Mouse (Mus musculus) limb, embryonic 12.5 days (tissue): ENCODE measurements at regions not wholly inside any gene's neighbourhood (a gene's known extent, or its start where the extent isn't known, plus 50 kb on each side); places are given as distances from the start of the nearest gene placed in this dataset.

Experiments
- ATAC-seq: fragments of 200-750 bp; cut with Nextera tagmentation; 2 replicates; pipeline ENCODE4 v1.8.0; 2017; ENCODE audit warnings: low read depth, moderate TSS enrichment; ENCODE audit not compliant: insufficient number of reproducible peaks, insufficient read depth, low FRiP score, low TSS enrichment
- H3K27ac ChIP-seq: fragments of 300-500 bp; sonication (generic); 2 replicates; pipeline ENCODE4 v1.5.1; 2016; ENCODE audit warnings: mild to moderate bottlenecking, moderate library complexity
- H3K27me3 ChIP-seq: fragments of 300-500 bp; sonication (generic); 2 replicates; pipeline ENCODE4 v1.6.1; 2016; ENCODE audit warnings: mild to moderate bottlenecking, moderate library complexity
- H3K36me3 ChIP-seq: fragments of 300-500 bp; sonication (generic); 2 replicates; pipeline ENCODE4 v1.6.1; 2016; ENCODE audit warnings: mild to moderate bottlenecking, moderate library complexity
- H3K4me1 ChIP-seq: fragments of 300-500 bp; sonication (generic); replicated peaks from 2 replicates; pipeline ENCODE4 v1.6.1; 2016
- H3K4me2 ChIP-seq: fragments of 300-500 bp; sonication (generic); 2 replicates; pipeline ENCODE4 v1.6.1; 2016; ENCODE audit warnings: mild to moderate bottlenecking, moderate library complexity
- H3K4me3 ChIP-seq: fragments of 300-500 bp; sonication (generic); replicated peaks from 2 replicates; pipeline ENCODE4 v1.5.1; 2016; ENCODE audit warnings: mild to moderate bottlenecking
- H3K9ac ChIP-seq: fragments of 300-500 bp; sonication (generic); replicated peaks from 2 replicates; pipeline ENCODE4 v1.6.1; 2016; ENCODE audit warnings: mild to moderate bottlenecking, moderate library complexity
- H3K9me3 ChIP-seq: fragments of 300-500 bp; sonication (generic); 2 replicates; pipeline ENCODE4 v1.6.1; 2016; ENCODE audit warnings: mild to moderate bottlenecking, moderate library complexity
- WGBS: fragments of 180-500 bp; shearing (Covaris S2); methylation state at CpG from one replicate; pipeline ENCODE4 v1.1.7; 2016; 5-methylcytosine and 5-hydroxymethylcytosine counted together

GRCm38 (mm10) chr7:34587239-34587638, 69.3 kb downstream of the Kctd15 start:
- H3K36me3 ChIP-seq = no peaks in the 10 kb centered on the region
- no peak overlapping the region for H3K4me3 ChIP-seq
- WGBS = 94% methylated on average over 3 of the region's 3 CpGs
- no peak overlapping the region for H3K27ac ChIP-seq
- no peaks in the 10 kb centered on the region for H3K4me1 ChIP-seq
- no peaks in the 10 kb centered on the region for H3K27me3 ChIP-seq
- H3K4me2 ChIP-seq = no peak overlapping the region
- no peak overlapping the region for H3K9ac ChIP-seq
- ATAC-seq = no peak
- H3K9me3 ChIP-seq = peaks cover 20% of the 10 kb centered on the region

GRCm38 (mm10) chr7:34585312-34585865, 71.1 kb downstream of the Kctd15 start:
- H3K27me3 ChIP-seq = no peaks in the 10 kb centered on the region
- no peak overlapping the region for H3K4me2 ChIP-seq
- peaks cover 27% of the 10 kb centered on the region for H3K9me3 ChIP-seq
- 62% methylated on average over 4 of the region's 4 CpGs for WGBS
- H3K27ac ChIP-seq = no peak overlapping the region
- no peaks in the 10 kb centered on the region for H3K36me3 ChIP-seq
- H3K4me3 ChIP-seq = no peak overlapping the region
- no peaks in the 10 kb centered on the region for H3K4me1 ChIP-seq
- no peak for ATAC-seq
- H3K9ac ChIP-seq = no peak overlapping the region

GRCm38 (mm10) chr7:34584870-34585269, 71.7 kb downstream of the Kctd15 start:
- ATAC-seq = no peak
- Histone ChIP-seq H3K9me3 (peaks cover 27% of the 10 kb centered on the region), H3K9ac (no peak overlapping the region), H3K4me3 (no peak overlapping the region), H3K4me2 (no peak overlapping the region), H3K36me3 (no peaks in the 10 kb centered on the region), H3K27me3 (no peaks in the 10 kb centered on the region), H3K27ac (no peak overlapping the region), H3K4me1 (no peaks in the 10 kb centered on the region)
- WGBS = 84% methylated on average over 7 of the region's 7 CpGs

- no peak for ATAC-seq
- Histone ChIP-seq H3K4me3 (no peak overlapping the region), H3K4me1 (no peaks in the 10 kb centered on the region), H3K27me3 (no peaks in the 10 kb centered on the region), H3K36me3 (no peaks in the 10 kb centered on the region), H3K27ac (no peak overlapping the region), H3K9ac (no peak overlapping the region), H3K9me3 (peaks cover 23% of the 10 kb centered on the region), H3K4me2 (no peak overlapping the region)
- WGBS = 89% methylated on average over 9 of the region's 9 CpGs
Measured at GRCm38 (mm10) chr7:34580866-34581265, 75.7 kb downstream of the Kctd15 start.

GRCm38 (mm10) chr7:34571295-34571694, 85.2 kb downstream of the Kctd15 start:
- no peaks in the 10 kb centered on the region for H3K27me3 ChIP-seq
- H3K27ac ChIP-seq = peak overlapping the region; percentile 89
- no peaks in the 10 kb centered on the region for H3K36me3 ChIP-seq
- WGBS = 55% methylated on average over 10 of the region's 10 CpGs
- H3K9ac ChIP-seq = no peak overlapping the region
- H3K4me2 ChIP-seq = peak overlapping the region; percentile 74
- H3K9me3 ChIP-seq = no peaks in the 10 kb centered on the region
- ATAC-seq = no peak
- H3K4me1 ChIP-seq = peaks cover 20% of the 10 kb centered on the region
- H3K4me3 ChIP-seq = peak overlapping the region; percentile 35; the same call in 1 of the 2 replicates

- no peaks in the 10 kb centered on the region for H3K9me3 ChIP-seq
- H3K36me3 ChIP-seq = no peaks in the 10 kb centered on the region
- H3K9ac ChIP-seq = peak overlapping the region; percentile 53
- H3K4me2 ChIP-seq = peak overlapping the region; percentile 74
- H3K4me3 ChIP-seq = peak overlapping the region; percentile 35
- peak overlapping the region; percentile 89 for H3K27ac ChIP-seq
- ATAC-seq = peak; percentile 79
- no peaks in the 10 kb centered on the region for H3K27me3 ChIP-seq
- under 1% methylated on average over 43 of the region's 43 CpGs for WGBS
- peaks cover 20% of the 10 kb centered on the region for H3K4me1 ChIP-seq
Measured at GRCm38 (mm10) chr7:34570114-34571065, 86.1 kb downstream of the Kctd15 start.

GRCm38 (mm10) chr7:34569747-34570113, 86.8 kb downstream of the Kctd15 start:
- H3K27ac ChIP-seq = peak overlapping the region; percentile 89

GRCm38 (mm10) chr7:34567575-34567974, 89.0 kb downstream of the Kctd15 start:
- no peak overlapping the region for H3K4me3 ChIP-seq
- H3K36me3 ChIP-seq = no peaks in the 10 kb centered on the region
- ATAC-seq = no peak
- no peak overlapping the region for H3K9ac ChIP-seq
- H3K4me2 ChIP-seq = no peak overlapping the region
- H3K27ac ChIP-seq = no peak overlapping the region
- H3K27me3 ChIP-seq = no peaks in the 10 kb centered on the region
- H3K4me1 ChIP-seq = peaks cover 20% of the 10 kb centered on the region
- 66% methylated on average over 5 of the region's 5 CpGs for WGBS
- H3K9me3 ChIP-seq = no peaks in the 10 kb centered on the region

More at GRCm38 (mm10) chr7:34569747-34570113, 86.8 kb downstream of the Kctd15 start:
- WGBS = 16% methylated on average over 8 of the region's 8 CpGs
- Histone ChIP-seq H3K36me3 (no peaks in the 10 kb centered on the region), H3K27me3 (no peaks in the 10 kb centered on the region), H3K4me1 (peaks cover 20% of the 10 kb centered on the region), H3K9ac (peak overlapping the region; percentile 53), H3K9me3 (no peaks in the 10 kb centered on the region), H3K4me2 (peak overlapping the region; percentile 74), H3K4me3 (peak overlapping the region; percentile 35)
- ATAC-seq = no peak

- Histone ChIP-seq H3K36me3 (no peaks in the 10 kb centered on the region), H3K4me2 (no peak overlapping the region), H3K27me3 (no peaks in the 10 kb centered on the region), H3K4me1 (no peaks in the 10 kb centered on the region), H3K4me3 (no peak overlapping the region), H3K9ac (no peak overlapping the region), H3K9me3 (peaks cover 7% of the 10 kb centered on the region), H3K27ac (no peak overlapping the region)
- 59% methylated on average over 2 of the region's 2 CpGs for WGBS
- no peak for ATAC-seq
Measured at GRCm38 (mm10) chr7:34562160-34562559, 94.4 kb downstream of the Kctd15 start.

GRCm38 (mm10) chr7:34558615-34559343, 97.8 kb downstream of the Kctd15 start:
- Histone ChIP-seq H3K4me1 (no peaks in the 10 kb centered on the region), H3K9ac (no peak overlapping the region), H3K9me3 (peaks cover 7% of the 10 kb centered on the region), H3K36me3 (no peaks in the 10 kb centered on the region), H3K4me3 (no peak overlapping the region), H3K4me2 (no peak overlapping the region), H3K27ac (no peak overlapping the region), H3K27me3 (no peaks in the 10 kb centered on the region)
- no peak for ATAC-seq
- 79% methylated on average over 8 of the region's 8 CpGs for WGBS

GRCm38 (mm10) chr7:34555196-34555595, 101.3 kb downstream of the Kctd15 start:
- H3K36me3 ChIP-seq = no peaks in the 10 kb centered on the region
- H3K27ac ChIP-seq = no peak overlapping the region
- no peak for ATAC-seq
- H3K27me3 ChIP-seq = no peaks in the 10 kb centered on the region
- H3K4me2 ChIP-seq = no peak overlapping the region
- H3K4me1 ChIP-seq = no peaks in the 10 kb centered on the region
- H3K9me3 ChIP-seq = peaks cover 7% of the 10 kb centered on the region
- H3K4me3 ChIP-seq = no peak overlapping the region
- 68% methylated on average over 6 of the region's 6 CpGs for WGBS
- H3K9ac ChIP-seq = no peak overlapping the region
